Mouse (Mus musculus): ENCODE results near the gene St6galnac1. TPM values are rescaled to one million over a fixed set of nuclear protein-coding genes. Genes with fewer than 3 reads are reported as not detected.
A peak's percentile ranks its signal among the peaks of the same experiment; 100 is the strongest.

St6galnac1 gene
- polyA plus RNA-seq, 1 experiment from 2014 or later: not detected

DNA sequence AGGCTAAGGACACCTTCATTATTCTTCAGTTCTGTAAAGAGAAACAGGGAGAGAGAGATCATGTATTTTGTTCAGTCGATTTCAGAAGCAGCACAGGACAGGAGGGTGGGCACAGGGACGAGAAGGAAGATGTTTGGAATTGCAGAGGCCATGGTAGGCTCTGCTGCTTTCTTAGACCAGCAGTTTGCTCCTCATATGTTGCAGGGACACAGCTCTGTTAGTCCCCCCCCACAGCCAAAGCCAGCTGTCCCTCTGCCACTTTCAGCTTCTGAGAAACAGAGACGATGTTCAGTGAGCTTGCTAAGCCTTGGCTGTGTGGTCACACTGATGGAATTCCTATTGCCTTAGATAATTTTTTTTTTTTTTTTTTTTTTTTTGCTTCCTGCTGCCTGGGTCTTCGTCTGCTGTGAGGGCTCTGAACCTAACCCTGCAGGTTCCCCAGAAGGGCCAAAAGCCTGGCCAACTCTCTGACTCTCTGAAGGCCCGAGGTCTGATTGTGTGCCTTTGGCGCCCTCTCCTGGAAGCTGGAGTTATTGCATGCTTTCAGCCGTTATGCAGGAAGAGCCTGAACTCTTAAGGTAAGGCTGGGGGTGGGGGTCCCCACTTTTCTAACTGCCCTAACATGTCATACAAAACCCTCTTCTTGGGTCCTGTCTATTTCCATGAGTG lies 32.8 kb upstream of the St6galnac1 start:
- 0 out of 2 replicates have a peak, but pooled peaks cover 2% of the 10 kb centered on the region for H3K36me3 ChIP-seq (ENCODE audit: insufficient read depth, low read length)
- no peak overlapping the region for H3K9ac ChIP-seq (ENCODE audit: low read depth, low read length)
- no peak overlapping the region for H3K4me2 ChIP-seq (ENCODE audit: low read length)
- no peak overlapping the region for H3K4me3 ChIP-seq (replicated peaks; ENCODE audit: low read depth, low read length)
- no peaks in the 10 kb centered on the region for H3K9me3 ChIP-seq (replicated peaks; ENCODE audit: low read length)
- DNase-seq (ENCODE audit: low spot score) (peak; percentile 91), ATAC-seq (replicated peaks; ENCODE audit: low FRiP score, low read depth) (peak; percentile 30; the same call in 1 of the 2 replicates)
- peaks cover 14% of the 10 kb centered on the region for H3K4me1 ChIP-seq (replicated peaks; ENCODE audit: insufficient read depth, low read length)
- H3K27me3 ChIP-seq (ENCODE audit: insufficient read depth, low read length): no peaks in the 10 kb centered on the region
- peak overlapping the region; percentile 43; the same call in 1 of the 2 replicates for H3K27ac ChIP-seq
- TF ChIP-seq CTCF (IDR thresholded peaks at IDR 0.05; ENCODE audit: low read depth): peak; percentile 96
- WGBS: 27% methylated on average over 7 of the region's 7 CpGs

DNA sequence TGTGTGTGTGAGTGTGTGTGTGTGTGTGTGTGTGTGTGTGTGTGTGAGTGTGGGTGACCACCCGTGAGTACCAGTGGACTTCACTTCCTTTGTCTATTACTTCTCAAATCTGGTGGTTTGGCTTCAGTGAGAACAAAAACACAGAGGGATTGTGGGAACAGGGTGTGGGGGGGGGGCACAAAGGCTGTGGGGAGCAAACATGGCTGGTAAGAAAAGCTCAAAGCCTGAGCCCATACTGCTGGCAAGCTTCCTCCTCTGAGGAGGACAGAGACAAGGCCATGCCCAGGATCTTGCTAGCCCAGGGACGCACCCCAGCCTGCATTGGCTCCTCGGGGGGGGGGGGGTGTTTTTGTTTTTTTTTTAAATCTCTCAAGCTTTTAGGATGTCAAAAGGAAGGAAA lies 32.2 kb upstream of the St6galnac1 start:
- no peak for TF ChIP-seq CTCF (IDR thresholded peaks at IDR 0.05; ENCODE audit: low read depth)
- WGBS: 55% methylated on average over 3 of the region's 3 CpGs
- DNase-seq (ENCODE audit: low spot score) (no peak), ATAC-seq (replicated peaks; ENCODE audit: low FRiP score, low read depth) (no peak)
- Histone ChIP-seq H3K4me2 (ENCODE audit: low read length) (no peak overlapping the region), H3K27ac (peak overlapping the region; percentile 43; the same call in 1 of the 2 replicates), H3K27me3 (ENCODE audit: insufficient read depth, low read length) (no peaks in the 10 kb centered on the region), H3K9ac (ENCODE audit: low read depth, low read length) (no peak overlapping the region), H3K4me1 (replicated peaks; ENCODE audit: insufficient read depth, low read length) (peaks cover 9% of the 10 kb centered on the region), H3K4me3 (replicated peaks; ENCODE audit: low read depth, low read length) (no peak overlapping the region), H3K9me3 (replicated peaks; ENCODE audit: low read length) (no peaks in the 10 kb centered on the region), H3K36me3 (ENCODE audit: insufficient read depth, low read length) (0 out of 2 replicates have a peak, but pooled peaks cover 2% of the 10 kb centered on the region)

DNA sequence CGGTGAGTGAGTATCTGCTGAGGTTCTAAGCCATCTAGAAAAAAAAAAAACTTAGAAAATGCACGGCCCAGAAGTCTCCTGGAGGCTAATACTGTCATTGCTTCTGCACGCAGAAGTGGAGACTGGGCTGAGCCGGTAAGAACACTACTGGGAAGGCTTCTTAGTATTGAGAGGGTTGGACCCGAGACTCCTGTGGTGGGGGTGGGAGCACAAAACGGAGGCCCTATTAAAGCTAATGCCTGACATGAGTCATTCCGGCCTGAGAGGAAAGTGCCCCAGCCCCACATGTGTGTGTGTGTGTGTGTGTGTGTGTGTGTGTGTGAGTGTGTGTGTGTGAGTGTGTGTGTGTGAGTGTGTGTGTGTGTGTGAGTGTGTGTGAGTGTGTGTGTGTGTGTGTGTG lies 31.8 kb upstream of the St6galnac1 start:
- 45% methylated on average over 7 of the region's 7 CpGs for WGBS
- DNase-seq (ENCODE audit: low spot score) (peak; percentile 50), ATAC-seq (replicated peaks; ENCODE audit: low FRiP score, low read depth) (no peak)
- no peak; the same call in 1 of the 2 replicates for TF ChIP-seq CTCF (IDR thresholded peaks at IDR 0.05; ENCODE audit: low read depth)
- Histone ChIP-seq H3K4me3 (replicated peaks; ENCODE audit: low read depth, low read length) (no peak overlapping the region), H3K4me2 (ENCODE audit: low read length) (no peak overlapping the region), H3K36me3 (ENCODE audit: insufficient read depth, low read length) (0 out of 2 replicates have a peak, but pooled peaks cover 2% of the 10 kb centered on the region), H3K27me3 (ENCODE audit: insufficient read depth, low read length) (no peaks in the 10 kb centered on the region), H3K9me3 (replicated peaks; ENCODE audit: low read length) (no peaks in the 10 kb centered on the region), H3K9ac (ENCODE audit: low read depth, low read length) (no peak overlapping the region), H3K4me1 (replicated peaks; ENCODE audit: insufficient read depth, low read length) (0 out of 2 replicates have a peak, but pooled peaks cover 5% of the 10 kb centered on the region), H3K27ac (no peak overlapping the region)

DNA sequence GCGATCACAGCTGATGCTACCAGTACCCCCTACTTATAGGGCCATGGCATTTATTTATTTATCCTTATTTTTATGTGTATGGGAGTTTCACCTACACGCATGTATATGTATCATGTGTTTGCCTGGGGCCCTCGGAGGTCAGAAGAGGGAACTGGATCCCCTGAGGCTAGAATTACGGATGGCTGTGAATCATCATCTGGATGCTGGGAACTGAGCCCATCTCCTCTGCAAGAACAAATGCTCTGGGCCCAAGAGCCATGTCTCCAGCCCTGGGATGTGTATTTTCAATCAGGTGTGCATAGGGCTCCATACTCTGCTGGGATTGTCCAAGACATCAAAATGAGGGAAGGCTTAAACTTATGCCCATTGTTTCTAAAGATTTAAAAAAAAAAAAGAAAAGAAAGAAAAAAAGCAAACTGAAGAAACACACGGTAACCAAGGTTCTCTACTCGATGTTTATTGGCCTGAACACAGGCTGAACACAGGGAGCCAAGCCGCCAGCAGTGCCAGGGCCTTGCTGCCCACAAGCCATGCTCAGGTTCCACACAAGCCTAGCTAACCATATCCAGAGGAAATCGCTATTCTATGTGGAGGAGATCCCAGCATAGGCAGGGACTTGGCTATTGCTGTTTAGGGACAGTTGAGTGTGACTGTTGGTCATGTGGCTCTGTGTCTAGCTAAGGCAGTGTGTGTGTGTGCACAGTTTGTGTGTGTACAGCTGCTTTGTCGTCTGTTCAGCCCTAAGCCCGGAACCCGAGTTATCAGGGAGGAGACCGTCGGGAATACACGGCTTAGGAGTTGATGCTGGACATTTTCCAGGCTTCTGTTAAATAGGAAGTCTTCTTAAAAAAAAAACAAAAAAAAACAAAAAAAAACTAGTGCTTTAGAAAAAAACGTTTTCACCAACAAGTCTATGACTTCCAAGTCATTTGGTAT lies 31.1 kb upstream of the St6galnac1 start:
- TF ChIP-seq CTCF (IDR thresholded peaks at IDR 0.05; ENCODE audit: low read depth): no peak
- Histone ChIP-seq H3K27me3 (ENCODE audit: insufficient read depth, low read length) (no peaks in the 10 kb centered on the region), H3K9me3 (replicated peaks; ENCODE audit: low read length) (no peaks in the 10 kb centered on the region), H3K4me3 (replicated peaks; ENCODE audit: low read depth, low read length) (no peak overlapping the region), H3K9ac (ENCODE audit: low read depth, low read length) (no peak overlapping the region), H3K4me2 (ENCODE audit: low read length) (no peak overlapping the region), H3K36me3 (ENCODE audit: insufficient read depth, low read length) (0 out of 2 replicates have a peak, but pooled peaks cover 2% of the 10 kb centered on the region), H3K4me1 (replicated peaks; ENCODE audit: insufficient read depth, low read length) (0 out of 2 replicates have a peak, but pooled peaks cover 4% of the 10 kb centered on the region), H3K27ac (peak overlapping the region; percentile 43; the same call in 1 of the 2 replicates)
- peak; percentile 53 for DNase-seq (ENCODE audit: low spot score)
- no peak for ATAC-seq (replicated peaks; ENCODE audit: low FRiP score, low read depth)
- 56% methylated on average over 15 of the region's 15 CpGs for WGBS

DNA sequence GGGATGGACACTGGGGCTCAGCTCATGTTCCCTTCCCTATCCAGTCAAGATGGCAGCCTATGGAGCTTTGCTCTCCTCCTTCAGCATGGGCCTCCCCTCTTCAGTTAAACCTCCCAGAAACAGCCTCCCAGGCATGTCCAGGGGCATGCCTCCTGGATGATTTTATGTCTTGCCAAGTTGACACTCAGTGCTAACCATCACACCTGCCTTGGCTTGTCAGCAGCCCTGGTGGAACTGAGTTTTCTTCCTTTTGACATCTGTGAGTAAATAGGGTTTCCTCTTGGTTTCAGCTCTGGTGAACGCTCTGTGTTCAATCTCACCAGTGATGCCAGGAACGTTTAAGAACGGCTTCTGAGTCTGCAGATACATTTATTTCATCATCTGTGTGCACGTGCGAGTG lies 27.4 kb upstream of the St6galnac1 start:
- H3K4me2 ChIP-seq (ENCODE audit: low read length): no peak overlapping the region
- 78% methylated on average over 5 of the region's 5 CpGs for WGBS
- H3K36me3 ChIP-seq (ENCODE audit: insufficient read depth, low read length): no peaks in the 10 kb centered on the region
- no peak overlapping the region for H3K27ac ChIP-seq
- no peaks in the 10 kb centered on the region for H3K27me3 ChIP-seq (ENCODE audit: insufficient read depth, low read length)
- H3K9ac ChIP-seq (ENCODE audit: low read depth, low read length): no peak overlapping the region
- DNase-seq (ENCODE audit: low spot score): no peak
- no peaks in the 10 kb centered on the region for H3K9me3 ChIP-seq (replicated peaks; ENCODE audit: low read length)
- H3K4me3 ChIP-seq (replicated peaks; ENCODE audit: low read depth, low read length): no peak overlapping the region
- TF ChIP-seq CTCF (IDR thresholded peaks at IDR 0.05; ENCODE audit: low read depth): no peak
- H3K4me1 ChIP-seq (replicated peaks; ENCODE audit: insufficient read depth, low read length): no peaks in the 10 kb centered on the region
- no peak for ATAC-seq (replicated peaks; ENCODE audit: low FRiP score, low read depth)

DNA sequence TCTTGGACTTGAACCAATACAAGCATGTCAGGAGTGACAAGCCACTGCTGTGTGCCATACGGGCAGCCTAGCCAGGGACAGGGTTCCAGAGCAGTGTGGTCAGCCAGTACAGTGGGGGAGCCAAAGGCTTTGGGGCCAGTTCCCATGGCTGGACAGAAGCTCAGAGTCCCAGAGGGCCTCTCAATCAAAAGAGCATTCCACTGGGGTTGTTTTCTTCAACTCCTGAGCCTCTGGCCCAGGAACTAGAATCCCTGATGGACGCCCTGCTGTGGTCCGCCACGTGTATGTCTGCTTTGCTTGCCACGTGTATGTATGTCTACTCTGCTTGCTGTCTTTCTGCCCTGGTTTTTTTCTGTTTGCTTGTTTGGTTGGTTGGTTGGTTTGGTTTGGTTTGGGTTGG lies 25.8 kb upstream of the St6galnac1 start:
- Histone ChIP-seq H3K27ac (no peak overlapping the region), H3K36me3 (ENCODE audit: insufficient read depth, low read length) (no peaks in the 10 kb centered on the region), H3K9me3 (replicated peaks; ENCODE audit: low read length) (no peaks in the 10 kb centered on the region), H3K4me3 (replicated peaks; ENCODE audit: low read depth, low read length) (no peak overlapping the region), H3K4me1 (replicated peaks; ENCODE audit: insufficient read depth, low read length) (no peaks in the 10 kb centered on the region), H3K4me2 (ENCODE audit: low read length) (no peak overlapping the region), H3K27me3 (ENCODE audit: insufficient read depth, low read length) (no peaks in the 10 kb centered on the region), H3K9ac (ENCODE audit: low read depth, low read length) (no peak overlapping the region)
- DNase-seq (ENCODE audit: low spot score): no peak
- no peak for TF ChIP-seq CTCF (IDR thresholded peaks at IDR 0.05; ENCODE audit: low read depth)
- WGBS: 73% methylated on average over 5 of the region's 5 CpGs
- no peak for ATAC-seq (replicated peaks; ENCODE audit: low FRiP score, low read depth)

All from kidney, postnatal 0 days (tissue).